In genomic region chr2:162932706-162933105, GRCm38 (mm10) we compare ENCODE assay signal across 8 mouse cellular contexts. TPM values are rescaled to one million over a fixed set of nuclear protein-coding genes. Genes with fewer than 3 reads are reported as not detected.
DNase-seq lines count a peak whose midpoint lies in the region; ATAC-seq lines count a peak whose summit lies in the region.

No protein-coding gene starts in this region.

- peak overlapping the region; percentile 89 for H3K4me2 ChIP-seq in heart, embryonic 13.5 days
- H3K4me2 ChIP-seq in forebrain, embryonic 12.5 days: peak overlapping the region; percentile 76
- peak overlapping the region; percentile 70 for H3K4me2 ChIP-seq in limb, embryonic 13.5 days (replicated peaks)
- H3K4me2 ChIP-seq in stomach, embryonic 16.5 days (ENCODE audit: low read depth, low read length): peak overlapping the region; percentile 80

- no peak for DNase-seq in heart, postnatal 36 days
- peak; percentile 27 for DNase-seq in NIH3T3 (ENCODE audit: low read depth)
- DNase-seq in adrenal gland, postnatal 4 days (ENCODE audit: low spot score in 2 of 2): no peak
- DNase-seq in right cerebral cortex, adult 18-20 months: no peak

- peak overlapping the region; percentile 100 for H3K9ac ChIP-seq in heart, embryonic 13.5 days
- peak overlapping the region; percentile 100 for H3K9ac ChIP-seq in forebrain, embryonic 12.5 days
- H3K9ac ChIP-seq in limb, embryonic 13.5 days: peak overlapping the region; percentile 100
- peak overlapping the region; percentile 100 for H3K9ac ChIP-seq in stomach, embryonic 16.5 days (ENCODE audit: low read length)

- no peak overlapping the region for H3K27ac ChIP-seq in heart, embryonic 13.5 days (replicated peaks)
- no peak overlapping the region for H3K27ac ChIP-seq in forebrain, embryonic 12.5 days
- H3K27ac ChIP-seq in limb, embryonic 13.5 days: no peak overlapping the region
- H3K27ac ChIP-seq in stomach, embryonic 16.5 days (ENCODE audit: low read length): no peak overlapping the region

- H3K4me1 ChIP-seq in heart, embryonic 13.5 days: peaks cover 18% of the 10 kb centered on the region
- H3K4me1 ChIP-seq in forebrain, embryonic 12.5 days: peaks cover 23% of the 10 kb centered on the region
- H3K4me1 ChIP-seq in limb, embryonic 13.5 days: peaks cover 11% of the 10 kb centered on the region
- peaks cover 7% of the 10 kb centered on the region for H3K4me1 ChIP-seq in stomach, embryonic 16.5 days (ENCODE audit: control insufficient read depth, insufficient read depth, low read length)

- ATAC-seq in heart, embryonic 13.5 days (ENCODE audit: extremely low read depth, insufficient number of reproducible peaks, low FRiP score, low TSS enrichment): no peak
- no peak for ATAC-seq in forebrain, embryonic 12.5 days (ENCODE audit: low FRiP score)
- no peak for ATAC-seq in limb, embryonic 13.5 days (ENCODE audit: low FRiP score, low read depth)
- no peak for ATAC-seq in stomach, embryonic 16.5 days (ENCODE audit: insufficient read depth, low FRiP score)

- H3K4me3 ChIP-seq in heart, embryonic 13.5 days: peak overlapping the region; percentile 98
- H3K4me3 ChIP-seq in forebrain, embryonic 12.5 days (replicated peaks): peak overlapping the region; percentile 98
- H3K4me3 ChIP-seq in limb, embryonic 13.5 days: peak overlapping the region; percentile 90
- peak overlapping the region; percentile 99 for H3K4me3 ChIP-seq in stomach, embryonic 16.5 days (replicated peaks; ENCODE audit: low read length)

- intact Hi-C loops in heart, postnatal 36 days (cut with DNase I): loop anchor here (5.0 kb wide), 1 partner anchor 485 kb away; no protein-coding TSS in a partner anchor

- peaks cover 51% of the 10 kb centered on the region for H3K36me3 ChIP-seq in heart, embryonic 13.5 days
- H3K36me3 ChIP-seq in forebrain, embryonic 12.5 days (replicated peaks): peaks cover 49% of the 10 kb centered on the region
- H3K36me3 ChIP-seq in limb, embryonic 13.5 days: peaks cover 44% of the 10 kb centered on the region
- H3K36me3 ChIP-seq in stomach, embryonic 16.5 days (ENCODE audit: control insufficient read depth, insufficient read depth, low read length): peaks cover 27% of the 10 kb centered on the region

- no peaks in the 10 kb centered on the region; the same call in 1 of the 2 replicates for H3K27me3 ChIP-seq in heart, embryonic 13.5 days (replicated peaks)
- H3K27me3 ChIP-seq in forebrain, embryonic 12.5 days: peaks cover 12% of the 10 kb centered on the region
- H3K27me3 ChIP-seq in limb, embryonic 13.5 days: peaks cover 12% of the 10 kb centered on the region
- peaks cover 5% of the 10 kb centered on the region; the same call in 1 of the 2 replicates for H3K27me3 ChIP-seq in stomach, embryonic 16.5 days (ENCODE audit: control insufficient read depth, insufficient read depth, low read length)

- 58% methylated on average over 4 of the region's 4 CpGs for WGBS in heart, embryonic 13.5 days
- WGBS in forebrain, embryonic 12.5 days: 62% methylated on average over 4 of the region's 4 CpGs
- WGBS in limb, embryonic 13.5 days: 50% methylated on average over 4 of the region's 4 CpGs
- WGBS in stomach, embryonic 16.5 days: 36% methylated on average over 4 of the region's 4 CpGs

- no peaks in the 10 kb centered on the region for H3K9me3 ChIP-seq in heart, embryonic 13.5 days
- H3K9me3 ChIP-seq in forebrain, embryonic 12.5 days: no peaks in the 10 kb centered on the region
- H3K9me3 ChIP-seq in limb, embryonic 13.5 days: no peaks in the 10 kb centered on the region
- H3K9me3 ChIP-seq in stomach, embryonic 16.5 days (replicated peaks; ENCODE audit: control insufficient read depth, low read length): no peaks in the 10 kb centered on the region

RNA-seq across cellular contexts. Expression of gene Srsf6, which starts 1.4 kb away (rescaled TPM):
- 125 and 132 TPM in 2 replicates for polyA plus RNA-seq in heart, embryonic 13.5 days (2015; fragmentation: Nextera tagmentation; extraction: Ambion mirVana)
- total RNA-seq in heart, postnatal 36 days (2021): 10 to 100 TPM; 61.0 to 63.7 TPM
- polyA plus RNA-seq in forebrain, embryonic 12.5 days (2016; fragmentation: Nextera tagmentation; extraction: Ambion mirVana): 266 and 279 TPM in 2 replicates
- 236 and 259 TPM in 2 replicates for polyA plus RNA-seq in limb, embryonic 13.5 days (2015; fragmentation: Nextera tagmentation; extraction: Ambion mirVana)
- 138 and 150 TPM in 2 replicates for polyA plus RNA-seq in stomach, embryonic 16.5 days (2015; fragmentation: Nextera tagmentation; extraction: Ambion mirVana)
- 100 to 1,000 TPM; 244 to 280 TPM for total RNA-seq in adrenal gland, postnatal 4 days (2021)

RNA-seq across cellular contexts. Expression of gene L3mbtl1, which starts 10.6 kb away (rescaled TPM):
- 0.05 TPM in 1 of 2 replicates, not detected in the other for polyA plus RNA-seq in heart, embryonic 13.5 days (2015; fragmentation: Nextera tagmentation; extraction: Ambion mirVana)
- not detected for total RNA-seq in heart, postnatal 36 days (2021)
- polyA plus RNA-seq in forebrain, embryonic 12.5 days (2016; fragmentation: Nextera tagmentation; extraction: Ambion mirVana): 0.11 and 0.82 TPM in 2 replicates
- polyA plus RNA-seq in limb, embryonic 13.5 days (2015; fragmentation: Nextera tagmentation; extraction: Ambion mirVana): 0.13 and 0.20 TPM in 2 replicates
- polyA plus RNA-seq in stomach, embryonic 16.5 days (2015; fragmentation: Nextera tagmentation; extraction: Ambion mirVana): 0.19 and 0.34 TPM in 2 replicates
- total RNA-seq in adrenal gland, postnatal 4 days (2021): 1 to 10 TPM in 1 of 2 experiments, under 1 TPM in 1; 0.53 to 1.0 TPM

RNA-seq across cellular contexts. Expression of gene Sgk2, which starts 54.4 kb away (rescaled TPM):
- 0.33 TPM in 1 of 2 replicates, not detected in the other for polyA plus RNA-seq in heart, embryonic 13.5 days (2015; fragmentation: Nextera tagmentation; extraction: Ambion mirVana)
- total RNA-seq in heart, postnatal 36 days (2021): not detected
- not detected in 2 replicates for polyA plus RNA-seq in forebrain, embryonic 12.5 days (2016; fragmentation: Nextera tagmentation; extraction: Ambion mirVana)
- polyA plus RNA-seq in limb, embryonic 13.5 days (2015; fragmentation: Nextera tagmentation; extraction: Ambion mirVana): 0.05 TPM in 1 of 2 replicates, not detected in the other
- polyA plus RNA-seq in stomach, embryonic 16.5 days (2015; fragmentation: Nextera tagmentation; extraction: Ambion mirVana): 1.0 and 1.4 TPM in 2 replicates
- 1 to 10 TPM; 1.9 to 3.6 TPM for total RNA-seq in adrenal gland, postnatal 4 days (2021)
